Mouse (Mus musculus): Measurements from ENCODE around the gene Lpp. TPM values are rescaled to one million over a fixed set of nuclear protein-coding genes. Genes with fewer than 3 reads are reported as not detected.
A peak's percentile ranks its signal among the peaks of the same experiment; 100 is the strongest.

The Lpp gene
- polyA plus RNA-seq, 1 experiment from 2014 or later = 28.3 TPM

- DNase-seq (ENCODE audit: low read depth, low spot score) (no peak), ATAC-seq (peak; percentile 62)
- no peak for TF ChIP-seq CTCF (IDR thresholded peaks at IDR 0.05)
- ChIA-PET POLR2A (interaction anchor here (0.7 kb wide), 1 partner anchor 570 kb away, joined by 3 read pairs; no protein-coding TSS in a partner anchor), CTCF (interaction anchor here (1.7 kb wide), 1 partner anchor 582 kb away, joined by 4 read pairs; no protein-coding TSS in a partner anchor)
- no peaks in the 10 kb centered on the region for H3K27me3 ChIP-seq
- in situ Hi-C loops (cut with MboI; ENCODE audit: low pct_unique_long_range_greater_than_20kb) = no loop called here
Observed at GRCm38 (mm10) chr16:24566277-24566676, 173.0 kb downstream of the Lpp start.

GRCm38 (mm10) chr16:24567562-24567961 lies 174.3 kb downstream of the Lpp start:
- in situ Hi-C loops (cut with MboI; ENCODE audit: low pct_unique_long_range_greater_than_20kb) = no loop called here
- TF ChIP-seq CTCF (IDR thresholded peaks at IDR 0.05) = no peak
- no peaks in the 10 kb centered on the region for H3K27me3 ChIP-seq
- ATAC-seq = no peak
- no peak for DNase-seq (ENCODE audit: low read depth, low spot score)
- POLR2A ChIA-PET = interaction anchor here (0.7 kb wide), 1 partner anchor 11 kb away, joined by 5 read pairs; no protein-coding TSS in a partner anchor
- CTCF ChIA-PET = interaction anchor here (1.1 to 1.7 kb wide), 4 partner anchors 9 to 585 kb away, joined by 3 to 4 read pairs (median 4); no protein-coding TSS in a partner anchor

GRCm38 (mm10) chr16:24568061-24568460 lies 174.8 kb downstream of the Lpp start:
- no peak for DNase-seq (ENCODE audit: low read depth, low spot score)
- no peaks in the 10 kb centered on the region for H3K27me3 ChIP-seq
- TF ChIP-seq CTCF (IDR thresholded peaks at IDR 0.05) = no peak
- POLR2A ChIA-PET = interaction anchor here (0.7 kb wide), 1 partner anchor 11 kb away, joined by 5 read pairs; no protein-coding TSS in a partner anchor
- in situ Hi-C loops (cut with MboI; ENCODE audit: low pct_unique_long_range_greater_than_20kb) = no loop called here
- CTCF ChIA-PET = interaction anchor here (1.1 to 1.7 kb wide), 4 partner anchors 8 to 586 kb away, joined by 3 to 4 read pairs (median 4); no protein-coding TSS in a partner anchor
- no peak for ATAC-seq

- in situ Hi-C loops (cut with MboI; ENCODE audit: low pct_unique_long_range_greater_than_20kb) = no loop called here
- ATAC-seq (no peak), DNase-seq (ENCODE audit: low read depth, low spot score) (no peak)
- POLR2A ChIA-PET = no interaction called here
- CTCF ChIA-PET = interaction anchor here (0.8 to 1.5 kb wide), 3 partner anchors 10 to 36 kb away, joined by 3 to 4 read pairs (median 3); no protein-coding TSS in a partner anchor
- no peaks in the 10 kb centered on the region for H3K27me3 ChIP-seq
- no peak for TF ChIP-seq CTCF (IDR thresholded peaks at IDR 0.05)
Observed at GRCm38 (mm10) chr16:24569681-24570080, 176.4 kb downstream of the Lpp start.

- H3K27me3 ChIP-seq = no peaks in the 10 kb centered on the region
- no peak for DNase-seq (ENCODE audit: low read depth, low spot score)
- TF ChIP-seq CTCF (IDR thresholded peaks at IDR 0.05) = no peak
- ATAC-seq = no peak
- in situ Hi-C loops (cut with MboI; ENCODE audit: low pct_unique_long_range_greater_than_20kb) = no loop called here
- POLR2A ChIA-PET = no interaction called here
- CTCF ChIA-PET = no interaction called here
Observed at GRCm38 (mm10) chr16:24576999-24577398, 183.7 kb downstream of the Lpp start.

- CTCF ChIA-PET = no interaction called here
- ATAC-seq = no peak
- DNase-seq (ENCODE audit: low read depth, low spot score) = no peak
- no peak for TF ChIP-seq CTCF (IDR thresholded peaks at IDR 0.05)
- in situ Hi-C loops (cut with MboI; ENCODE audit: low pct_unique_long_range_greater_than_20kb) = no loop called here
- POLR2A ChIA-PET = no interaction called here
- no peaks in the 10 kb centered on the region for H3K27me3 ChIP-seq
Observed at GRCm38 (mm10) chr16:24577798-24578197, 184.5 kb downstream of the Lpp start.

GRCm38 (mm10) chr16:24582847-24583246 lies 189.5 kb downstream of the Lpp start:
- H3K27me3 ChIP-seq = no peaks in the 10 kb centered on the region
- ChIA-PET POLR2A (no interaction called here), CTCF (no interaction called here)
- no peak for TF ChIP-seq CTCF (IDR thresholded peaks at IDR 0.05)
- DNase-seq (ENCODE audit: low read depth, low spot score) = no peak
- in situ Hi-C loops (cut with MboI; ENCODE audit: low pct_unique_long_range_greater_than_20kb) = no loop called here
- ATAC-seq = no peak

- ATAC-seq (no peak), DNase-seq (ENCODE audit: low read depth, low spot score) (no peak)
- TF ChIP-seq CTCF (IDR thresholded peaks at IDR 0.05) = no peak
- no peaks in the 10 kb centered on the region for H3K27me3 ChIP-seq
- in situ Hi-C loops (cut with MboI; ENCODE audit: low pct_unique_long_range_greater_than_20kb) = no loop called here
- ChIA-PET POLR2A (no interaction called here), CTCF (no interaction called here)
Observed at GRCm38 (mm10) chr16:24593535-24593934, 200.2 kb downstream of the Lpp start.

- POLR2A ChIA-PET = no interaction called here
- no peak for TF ChIP-seq CTCF (IDR thresholded peaks at IDR 0.05)
Observed at GRCm38 (mm10) chr16:24594508-24594907, 201.2 kb downstream of the Lpp start.

GRCm38 (mm10) chr16:24595493-24595892 lies 202.2 kb downstream of the Lpp start:
- ChIA-PET CTCF (no interaction called here), POLR2A (interaction anchor here (0.7 kb wide), 1 partner anchor 116 kb away, joined by 3 read pairs; no protein-coding TSS in a partner anchor)
- in situ Hi-C loops (cut with MboI; ENCODE audit: low pct_unique_long_range_greater_than_20kb) = no loop called here
- no peak for TF ChIP-seq CTCF (IDR thresholded peaks at IDR 0.05)
- ATAC-seq (no peak), DNase-seq (ENCODE audit: low read depth, low spot score) (no peak)
- H3K27me3 ChIP-seq = no peaks in the 10 kb centered on the region

More at GRCm38 (mm10) chr16:24594508-24594907, 201.2 kb downstream of the Lpp start:
- DNase-seq (ENCODE audit: low read depth, low spot score) (no peak), ATAC-seq (no peak)
- in situ Hi-C loops (cut with MboI; ENCODE audit: low pct_unique_long_range_greater_than_20kb) = no loop called here
- CTCF ChIA-PET = no interaction called here
- no peaks in the 10 kb centered on the region for H3K27me3 ChIP-seq

- ChIA-PET CTCF (no interaction called here), POLR2A (no interaction called here)
- H3K27me3 ChIP-seq = no peaks in the 10 kb centered on the region
- no peak for ATAC-seq
- in situ Hi-C loops (cut with MboI; ENCODE audit: low pct_unique_long_range_greater_than_20kb) = no loop called here
- no peak for DNase-seq (ENCODE audit: low read depth, low spot score)
- TF ChIP-seq CTCF (IDR thresholded peaks at IDR 0.05) = no peak
Observed at GRCm38 (mm10) chr16:24598567-24598966, 205.3 kb downstream of the Lpp start.

GRCm38 (mm10) chr16:24599766-24600165 lies 206.5 kb downstream of the Lpp start:
- DNase-seq (ENCODE audit: low read depth, low spot score) (no peak), ATAC-seq (no peak)
- no peak for TF ChIP-seq CTCF (IDR thresholded peaks at IDR 0.05)
- CTCF ChIA-PET = interaction anchor here (0.9 kb wide), 1 partner anchor 15 kb away, joined by 4 read pairs; no protein-coding TSS in a partner anchor
- no peaks in the 10 kb centered on the region for H3K27me3 ChIP-seq
- POLR2A ChIA-PET = no interaction called here
- in situ Hi-C loops (cut with MboI; ENCODE audit: low pct_unique_long_range_greater_than_20kb) = no loop called here
